Mouse (Mus musculus) heart, embryonic 11.5 days (tissue): ENCODE measurements around the gene Nod2. TPM values are rescaled to one million over a fixed set of nuclear protein-coding genes. Genes with fewer than 3 reads are reported as not detected.

ENCODE experiments used
- ATAC-seq: fragments of 200-750 bp; cut with Nextera tagmentation; replicated peaks from 2 replicates; pipeline ENCODE4 v1.8.0; 2017; ENCODE audit warnings: moderate library complexity; ENCODE audit not compliant: insufficient number of reproducible peaks, low FRiP score, low TSS enrichment
- H3K27ac ChIP-seq: fragments of 300-500 bp; sonication (generic); 2 replicates; pipeline ENCODE4 v1.5.1; 2014; ENCODE audit warnings: mild to moderate bottlenecking, low read depth, low read length
- H3K27me3 ChIP-seq: fragments of 300-500 bp; sonication (generic); 2 replicates; pipeline ENCODE4 v1.6.1; 2014; ENCODE audit warnings: mild to moderate bottlenecking, low read length, mixed read lengths; ENCODE audit not compliant: control insufficient read depth, insufficient read depth
- H3K36me3 ChIP-seq: fragments of 300-500 bp; sonication (generic); 2 replicates; pipeline ENCODE4 v1.6.1; 2014; ENCODE audit warnings: mild to moderate bottlenecking, low read length, moderate library complexity, mixed read lengths; ENCODE audit not compliant: control insufficient read depth, insufficient read depth
- H3K4me1 ChIP-seq: fragments of 300-500 bp; sonication (generic); 2 replicates; pipeline ENCODE4 v1.6.1; 2014; ENCODE audit warnings: low read length; ENCODE audit not compliant: control insufficient read depth, insufficient read depth
- H3K4me2 ChIP-seq: fragments of 300-500 bp; sonication (generic); 2 replicates; pipeline ENCODE4 v1.6.1; 2014; ENCODE audit warnings: mild to moderate bottlenecking, moderate library complexity
- H3K4me3 ChIP-seq: fragments of 300-500 bp; sonication (generic); 2 replicates; pipeline ENCODE4 v1.5.1; 2014; ENCODE audit warnings: low read depth, low read length
- H3K9ac ChIP-seq: fragments of 300-500 bp; sonication (generic); 2 replicates; pipeline ENCODE4 v1.6.1; 2014; ENCODE audit warnings: mild to moderate bottlenecking, low read depth, low read length, moderate library complexity
- H3K9me3 ChIP-seq: fragments of 300-500 bp; sonication (generic); replicated peaks from 2 replicates; pipeline ENCODE4 v1.6.1; 2016; ENCODE audit warnings: low read length; ENCODE audit not compliant: control insufficient read depth
- WGBS: fragments of 180-500 bp; shearing (Covaris S2); extraction: QIAGEN DNeasy Blood & Tissue Kit; methylation state at CpG from one replicate; pipeline ENCODE4 v1.1.7; 2014; ENCODE audit not compliant: insufficient replicate concordance; 5-methylcytosine and 5-hydroxymethylcytosine counted together
- polyA plus RNA-seq: library from polyadenylated mRNA; unstranded; fragments of >200 nt; fragmentation: Nextera tagmentation; extraction: Ambion mirVana; gene quantifications from 2 replicates; pipeline ENCODE4 v1.2.1, GENCODE M21; 2014

Nod2 gene
- polyA plus RNA-seq, 1 experiment from 2014 or later: 0.04 TPM

GRCm38 (mm10) chr8:88610271-88610670, 36.8 kb upstream of the Nod2 start:
- 73% methylated on average over 6 of the region's 6 CpGs for WGBS
- no peak overlapping the region for H3K4me2 ChIP-seq

GRCm38 (mm10) chr8:88614981-88615380, 32.1 kb upstream of the Nod2 start:
- no peaks in the 10 kb centered on the region for H3K4me1 ChIP-seq
- 67% methylated on average over 5 of the region's 5 CpGs for WGBS
- H3K4me2 ChIP-seq: no peak overlapping the region
- H3K9ac ChIP-seq: no peak overlapping the region
- ATAC-seq: no peak
- H3K36me3 ChIP-seq: no peaks in the 10 kb centered on the region
- no peak overlapping the region for H3K27ac ChIP-seq
- no peaks in the 10 kb centered on the region for H3K9me3 ChIP-seq
- peaks cover 8% of the 10 kb centered on the region; the same call in 1 of the 2 replicates for H3K27me3 ChIP-seq
- H3K4me3 ChIP-seq: no peak overlapping the region

More at GRCm38 (mm10) chr8:88610271-88610670, 36.8 kb upstream of the Nod2 start:
- peaks cover 5% of the 10 kb centered on the region; the same call in 1 of the 2 replicates for H3K27me3 ChIP-seq
- no peak overlapping the region for H3K9ac ChIP-seq
- no peaks in the 10 kb centered on the region for H3K36me3 ChIP-seq
- ATAC-seq: no peak
- no peak overlapping the region for H3K4me3 ChIP-seq
- no peak overlapping the region for H3K27ac ChIP-seq
- H3K4me1 ChIP-seq: no peaks in the 10 kb centered on the region; the same call in 1 of the 2 replicates
- no peaks in the 10 kb centered on the region for H3K9me3 ChIP-seq

GRCm38 (mm10) chr8:88618612-88619011, 28.5 kb upstream of the Nod2 start:
- Histone ChIP-seq H3K27ac (no peak overlapping the region), H3K4me2 (no peak overlapping the region), H3K9ac (no peak overlapping the region), H3K4me3 (no peak overlapping the region), H3K27me3 (peaks cover 11% of the 10 kb centered on the region), H3K9me3 (no peaks in the 10 kb centered on the region), H3K4me1 (no peaks in the 10 kb centered on the region), H3K36me3 (no peaks in the 10 kb centered on the region)
- WGBS: 51% methylated on average over 5 of the region's 5 CpGs
- ATAC-seq: no peak

- Histone ChIP-seq H3K27ac (no peak overlapping the region), H3K9me3 (no peaks in the 10 kb centered on the region), H3K36me3 (no peaks in the 10 kb centered on the region), H3K4me1 (no peaks in the 10 kb centered on the region), H3K9ac (no peak overlapping the region), H3K4me3 (no peak overlapping the region), H3K27me3 (peaks cover 19% of the 10 kb centered on the region), H3K4me2 (no peak overlapping the region)
- 67% methylated on average over 3 of the region's 3 CpGs for WGBS
- ATAC-seq: no peak
These were observed 27.6 kb upstream of the Nod2 start for GRCm38 (mm10) chr8:88619513-88619912.

- Histone ChIP-seq H3K27ac (no peak overlapping the region), H3K27me3 (peaks cover 20% of the 10 kb centered on the region), H3K36me3 (no peaks in the 10 kb centered on the region), H3K4me3 (no peak overlapping the region), H3K4me1 (no peaks in the 10 kb centered on the region), H3K9ac (no peak overlapping the region), H3K9me3 (no peaks in the 10 kb centered on the region), H3K4me2 (no peak overlapping the region)
- WGBS: 56% methylated on average over 5 of the region's 5 CpGs
- no peak for ATAC-seq
These were observed 26.2 kb upstream of the Nod2 start for GRCm38 (mm10) chr8:88620931-88621330.

- 1% methylated on average over 8 of the region's 8 CpGs for WGBS
- Histone ChIP-seq H3K27me3 (peaks cover 25% of the 10 kb centered on the region), H3K4me2 (no peak overlapping the region), H3K36me3 (no peaks in the 10 kb centered on the region), H3K4me3 (no peak overlapping the region), H3K9ac (no peak overlapping the region), H3K9me3 (no peaks in the 10 kb centered on the region), H3K4me1 (no peaks in the 10 kb centered on the region), H3K27ac (no peak overlapping the region)
- no peak for ATAC-seq
These were observed 25.7 kb upstream of the Nod2 start for GRCm38 (mm10) chr8:88621408-88621807.

- Histone ChIP-seq H3K9ac (no peak overlapping the region), H3K4me1 (0 out of 2 replicates have a peak, but pooled peaks cover 2% of the 10 kb centered on the region), H3K4me2 (no peak overlapping the region), H3K36me3 (no peaks in the 10 kb centered on the region), H3K9me3 (no peaks in the 10 kb centered on the region), H3K4me3 (no peak overlapping the region), H3K27me3 (peaks cover 38% of the 10 kb centered on the region), H3K27ac (no peak overlapping the region)
- 71% methylated on average over 3 of the region's 3 CpGs for WGBS
- ATAC-seq: no peak
These were observed 23.8 kb upstream of the Nod2 start for GRCm38 (mm10) chr8:88623351-88623750.

- no peak overlapping the region for H3K4me2 ChIP-seq
- H3K9me3 ChIP-seq: no peaks in the 10 kb centered on the region
- H3K36me3 ChIP-seq: no peaks in the 10 kb centered on the region
- 0 out of 2 replicates have a peak, but pooled peaks cover 2% of the 10 kb centered on the region for H3K4me1 ChIP-seq
- WGBS: 76% methylated on average over 3 of the region's 3 CpGs
- H3K27me3 ChIP-seq: peaks cover 47% of the 10 kb centered on the region
- H3K27ac ChIP-seq: no peak overlapping the region
- ATAC-seq: no peak
- H3K9ac ChIP-seq: no peak overlapping the region
- no peak overlapping the region for H3K4me3 ChIP-seq
These were observed 22.8 kb upstream of the Nod2 start for GRCm38 (mm10) chr8:88624276-88624675.

- H3K4me2 ChIP-seq: no peak overlapping the region
These were observed 20.7 kb upstream of the Nod2 start for GRCm38 (mm10) chr8:88626433-88626832.

More at GRCm38 (mm10) chr8:88626433-88626832, 20.7 kb upstream of the Nod2 start:
- H3K4me1 ChIP-seq: 0 out of 2 replicates have a peak, but pooled peaks cover 2% of the 10 kb centered on the region
- no peaks in the 10 kb centered on the region for H3K36me3 ChIP-seq
- no peak overlapping the region for H3K4me3 ChIP-seq
- H3K9me3 ChIP-seq: no peaks in the 10 kb centered on the region
- H3K9ac ChIP-seq: no peak overlapping the region
- 51% methylated on average over 3 of the region's 3 CpGs for WGBS
- no peak overlapping the region for H3K27ac ChIP-seq
- no peak for ATAC-seq
- peaks cover 47% of the 10 kb centered on the region for H3K27me3 ChIP-seq
